Mouse (Mus musculus) bone marrow macrophage, adult 2 months (primary cell): ENCODE measurements at regions not wholly inside any gene's neighbourhood (a gene's known extent, or its start where the extent isn't known, plus 50 kb on each side); places are given as distances from the start of the nearest gene placed in this dataset.

ENCODE experiments used
- CTCF ChIP-seq: IDR thresholded peaks from 2 replicates; pipeline ENCODE4 v1.5.1; 2012; ENCODE audit warnings: low read depth, mild to moderate bottlenecking, low read length, moderate library complexity
- POLR2A ChIP-seq: IDR thresholded peaks from 2 replicates; pipeline ENCODE4 v1.6.1; 2012; ENCODE audit warnings: mild to moderate bottlenecking, low read depth, low read length, borderline replicate concordance

DNA sequence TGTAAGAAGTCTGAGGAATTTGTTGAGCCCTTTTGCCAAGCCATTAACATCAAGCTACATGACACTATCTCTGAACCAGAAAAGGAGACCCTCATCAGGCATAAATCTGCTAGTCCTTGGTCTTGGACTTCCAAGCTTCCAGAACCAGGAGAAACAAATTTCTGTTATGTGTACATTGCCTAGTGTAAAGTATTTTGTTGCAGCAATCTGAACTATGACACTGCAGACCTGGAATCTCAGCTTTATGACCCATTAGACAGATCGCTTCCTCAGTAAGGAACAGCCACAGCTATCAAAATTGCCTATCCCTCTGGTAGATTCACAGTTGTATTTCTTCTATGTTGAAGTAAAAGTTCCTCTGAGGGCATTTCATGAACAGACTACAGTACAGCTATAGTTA, 199.1 kb upstream of the Tmem161b start:
- TF ChIP-seq POLR2A (no peak), CTCF (no peak)
